Mouse (Mus musculus): Measurements from ENCODE around the gene Imp3. TPM values are rescaled to one million over a fixed set of nuclear protein-coding genes. Genes with fewer than 3 reads are reported as not detected.
"Not testable (repeated sequence)": the region's sequence is repeated elsewhere in the genome, so short reads cannot be mapped to it uniquely, and the experiment has no call there.

The Imp3 gene
- polyA plus RNA-seq, 1 experiment from 2014 or later, result 95.0 TPM

GRCm38 (mm10) chr9:56936861-56937222 lies 433 bp upstream of the Imp3 start:
- 19% methylated on average over 6 of the region's 6 CpGs for whole genome bisulfite sequencing
- Histone ChIP-seq H3K9me3 (replicated peaks) (no peaks in the 10 kb centered on the region), H3K27ac (replicated peaks) (peak overlapping the region; percentile 94; the same call in 1 of the 2 replicates), H3K27me3 (no peaks in the 10 kb centered on the region), H3K4me3 (replicated peaks) (peak overlapping the region; percentile 86), H3K4me2 (replicated peaks) (peak overlapping the region; percentile 75), H3K9ac (no peak overlapping the region), H3K4me1 (peaks cover 9% of the 10 kb centered on the region), H3K36me3 (no peaks in the 10 kb centered on the region)
- no peak for ATAC-seq (ENCODE audit: insufficient number of reproducible peaks, low FRiP score, low TSS enrichment, low read depth)

GRCm38 (mm10) chr9:56938374-56938773 lies 1.1 kb downstream of the Imp3 start:
- H3K4me3 ChIP-seq (replicated peaks), result peak overlapping the region; percentile 86
- peak overlapping the region; percentile 79; the same call in 1 of the 2 replicates for H3K9ac ChIP-seq
- peak overlapping the region; percentile 75 for H3K4me2 ChIP-seq (replicated peaks)
- H3K27me3 ChIP-seq, result no peaks in the 10 kb centered on the region
- no peaks in the 10 kb centered on the region for H3K9me3 ChIP-seq (replicated peaks)
- ATAC-seq (ENCODE audit: insufficient number of reproducible peaks, low FRiP score, low TSS enrichment, low read depth), result no peak
- H3K36me3 ChIP-seq, result no peaks in the 10 kb centered on the region
- H3K27ac ChIP-seq (replicated peaks), result peak overlapping the region; percentile 94
- peaks cover 9% of the 10 kb centered on the region for H3K4me1 ChIP-seq
- WGBS, result 1% methylated on average over 7 of the region's 7 CpGs

DNA sequence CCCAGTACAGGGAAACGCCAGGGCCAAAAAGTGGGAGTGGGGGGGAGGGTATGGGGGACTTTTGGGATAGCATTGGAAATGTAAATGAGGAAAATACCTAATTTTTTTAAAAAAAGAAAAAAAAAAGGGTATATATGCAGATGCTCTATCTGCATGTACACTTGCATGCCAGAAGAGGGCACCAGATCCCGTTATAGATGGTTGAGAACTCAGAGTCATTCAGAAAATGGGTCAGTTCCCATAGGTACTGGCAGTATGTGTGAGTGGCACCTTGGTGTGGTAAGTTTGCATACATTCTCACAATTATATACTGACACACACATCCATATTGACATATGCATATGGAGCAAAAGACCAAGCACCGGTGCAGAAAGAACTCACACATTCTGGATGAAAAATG lies 10.2 kb downstream of the Imp3 start:
- WGBS, result 25% methylated on average over 3 of the region's 3 CpGs

GRCm38 (mm10) chr9:56948699-56949098 lies 11.4 kb downstream of the Imp3 start:
- not testable (repeated sequence) for H3K9ac ChIP-seq; H3K36me3 ChIP-seq; H3K27ac ChIP-seq (replicated peaks); H3K4me3 ChIP-seq (replicated peaks); H3K4me2 ChIP-seq (replicated peaks); ATAC-seq (ENCODE audit: insufficient number of reproducible peaks, low FRiP score, low TSS enrichment, low read depth); H3K9me3 ChIP-seq (replicated peaks); H3K27me3 ChIP-seq
- WGBS, result 80% methylated on average over 5 of the region's 5 CpGs
- peaks cover 11% of the 10 kb centered on the region for H3K4me1 ChIP-seq

More for the DNA sequence above, 10.2 kb downstream of the Imp3 start:
- peaks cover 11% of the 10 kb centered on the region for H3K4me1 ChIP-seq
- H3K36me3 ChIP-seq; H3K27me3 ChIP-seq; H3K27ac ChIP-seq (replicated peaks); H3K9ac ChIP-seq; ATAC-seq (ENCODE audit: insufficient number of reproducible peaks, low FRiP score, low TSS enrichment, low read depth); H3K4me3 ChIP-seq (replicated peaks); H3K4me2 ChIP-seq (replicated peaks); H3K9me3 ChIP-seq (replicated peaks): not testable (repeated sequence)

GRCm38 (mm10) chr9:56949767-56950166 lies 12.5 kb downstream of the Imp3 start:
- 11% methylated on average over 13 of the region's 13 CpGs for WGBS
- Histone ChIP-seq H3K9me3 (replicated peaks) (no peaks in the 10 kb centered on the region), H3K27me3 (no peaks in the 10 kb centered on the region), H3K9ac (0 out of 2 replicates have a peak overlapping the region, but pooled peaks have one; percentile 9), H3K4me2 (replicated peaks) (peak overlapping the region; percentile 70), H3K36me3 (no peaks in the 10 kb centered on the region), H3K4me1 (peaks cover 11% of the 10 kb centered on the region), H3K4me3 (replicated peaks) (peak overlapping the region; percentile 62), H3K27ac (replicated peaks) (peak overlapping the region; percentile 44; the same call in 1 of the 2 replicates)
- no peak for ATAC-seq (ENCODE audit: insufficient number of reproducible peaks, low FRiP score, low TSS enrichment, low read depth)

GRCm38 (mm10) chr9:56950414-56951400 lies 13.4 kb downstream of the Imp3 start, which contains the start of gene Snupn:
Gene Snupn, plus strand, starts transcription at chr9:56950878.
- Histone ChIP-seq H3K27ac (replicated peaks) (peak within 1 kb of the TSS; percentile 94), H3K36me3 (no peaks in the 10 kb centered on the region), H3K27me3 (no peaks in the 10 kb centered on the region), H3K4me1 (peaks cover 11% of the 10 kb centered on the region), H3K9ac (peak within 1 kb of the TSS; percentile 75), H3K4me2 (replicated peaks) (peak within 1 kb of the TSS; percentile 70), H3K9me3 (replicated peaks) (no peaks in the 10 kb centered on the region), H3K4me3 (replicated peaks) (peak within 1 kb of the TSS; percentile 62)
- WGBS, result under 1% methylated on average over 50 of the region's 50 CpGs
- ATAC-seq (ENCODE audit: insufficient number of reproducible peaks, low FRiP score, low TSS enrichment, low read depth), result peak; percentile 100

DNA sequence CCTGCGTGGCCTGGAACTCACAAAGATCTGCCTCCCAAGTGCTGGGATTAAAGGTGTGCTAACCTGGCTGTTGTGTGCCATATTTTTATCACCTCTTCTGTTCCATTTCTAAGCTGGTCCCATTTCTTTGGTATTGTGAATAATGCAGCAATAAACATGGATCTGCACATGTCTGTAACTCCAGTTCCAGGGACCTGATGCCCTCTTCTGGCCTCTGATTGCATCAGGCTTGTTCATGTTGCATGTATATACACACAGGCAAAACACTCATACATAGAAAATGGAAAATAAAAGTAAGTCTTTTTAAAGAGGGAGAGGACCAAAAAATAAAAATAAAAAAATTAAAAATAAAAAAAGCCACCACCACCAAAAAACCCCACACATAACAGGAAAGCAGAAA lies 16.3 kb downstream of the Imp3 start:
- Histone ChIP-seq H3K4me3 (replicated peaks) (no peak overlapping the region), H3K9ac (no peak overlapping the region), H3K4me2 (replicated peaks) (no peak overlapping the region), H3K4me1 (peaks cover 11% of the 10 kb centered on the region), H3K9me3 (replicated peaks) (no peaks in the 10 kb centered on the region), H3K36me3 (peaks cover 4% of the 10 kb centered on the region; the same call in 1 of the 2 replicates), H3K27me3 (no peaks in the 10 kb centered on the region), H3K27ac (replicated peaks) (no peak overlapping the region)
- ATAC-seq (ENCODE audit: insufficient number of reproducible peaks, low FRiP score, low TSS enrichment, low read depth), result no peak
- 97% methylated on average over 1 of the region's 1 CpGs for WGBS

- Histone ChIP-seq H3K27ac (replicated peaks) (no peak overlapping the region), H3K9ac (no peak overlapping the region), H3K4me3 (replicated peaks) (no peak overlapping the region), H3K4me1 (no peaks in the 10 kb centered on the region), H3K4me2 (replicated peaks) (no peak overlapping the region), H3K36me3 (peaks cover 17% of the 10 kb centered on the region), H3K27me3 (no peaks in the 10 kb centered on the region), H3K9me3 (replicated peaks) (no peaks in the 10 kb centered on the region)
- ATAC-seq (ENCODE audit: insufficient number of reproducible peaks, low FRiP score, low TSS enrichment, low read depth), result no peak
- 68% methylated on average over 7 of the region's 7 CpGs for WGBS
These were observed 19.8 kb downstream of the Imp3 start for GRCm38 (mm10) chr9:56956966-56957675.

- 94% methylated on average over 2 of the region's 2 CpGs for WGBS
- H3K9ac ChIP-seq, result no peak overlapping the region
- H3K4me3 ChIP-seq (replicated peaks), result no peak overlapping the region
- no peaks in the 10 kb centered on the region for H3K27me3 ChIP-seq
- no peak for ATAC-seq (ENCODE audit: insufficient number of reproducible peaks, low FRiP score, low TSS enrichment, low read depth)
- H3K4me1 ChIP-seq, result no peaks in the 10 kb centered on the region
- H3K27ac ChIP-seq (replicated peaks), result no peak overlapping the region
- H3K9me3 ChIP-seq (replicated peaks), result no peaks in the 10 kb centered on the region
- H3K4me2 ChIP-seq (replicated peaks), result no peak overlapping the region
- peaks cover 28% of the 10 kb centered on the region for H3K36me3 ChIP-seq
These were observed 21.4 kb downstream of the Imp3 start for GRCm38 (mm10) chr9:56958689-56959088.

- no peak overlapping the region for H3K4me2 ChIP-seq (replicated peaks)
- H3K9ac ChIP-seq, result no peak overlapping the region
- WGBS, result 92% methylated on average over 3 of the region's 3 CpGs
- no peaks in the 10 kb centered on the region for H3K27me3 ChIP-seq
- H3K4me1 ChIP-seq, result no peaks in the 10 kb centered on the region
- H3K36me3 ChIP-seq, result peaks cover 39% of the 10 kb centered on the region
- no peak overlapping the region for H3K27ac ChIP-seq (replicated peaks)
- H3K4me3 ChIP-seq (replicated peaks), result no peak overlapping the region
- H3K9me3 ChIP-seq (replicated peaks), result no peaks in the 10 kb centered on the region
- ATAC-seq (ENCODE audit: insufficient number of reproducible peaks, low FRiP score, low TSS enrichment, low read depth), result no peak
These were observed 24.3 kb downstream of the Imp3 start for GRCm38 (mm10) chr9:56961591-56961990.

- Histone ChIP-seq H3K27ac (replicated peaks) (no peak overlapping the region), H3K4me1 (no peaks in the 10 kb centered on the region), H3K36me3 (peaks cover 17% of the 10 kb centered on the region), H3K9me3 (replicated peaks) (no peaks in the 10 kb centered on the region), H3K4me3 (replicated peaks) (no peak overlapping the region), H3K4me2 (replicated peaks) (no peak overlapping the region), H3K9ac (no peak overlapping the region), H3K27me3 (no peaks in the 10 kb centered on the region)
- ATAC-seq (ENCODE audit: insufficient number of reproducible peaks, low FRiP score, low TSS enrichment, low read depth), result no peak
- 70% methylated on average over 2 of the region's 2 CpGs for WGBS
These were observed 32.9 kb downstream of the Imp3 start for GRCm38 (mm10) chr9:56970158-56970557.

Measured in embryonic facial prominence, embryonic 15.5 days (tissue).